Mouse (Mus musculus): Measurements from ENCODE around the gene Immp2l. TPM values are rescaled to one million over a fixed set of nuclear protein-coding genes. Genes with fewer than 3 reads are reported as not detected.

Gene Immp2l
- total and polyA plus RNA-seq, 2 experiments from 2014 or later = 9.4 to 16.6 TPM

- DNase-seq (ENCODE audit: low spot score) (no peak), ATAC-seq (ENCODE audit: low FRiP score) (no peak)
- Histone ChIP-seq H3K27me3 (ENCODE audit: insufficient read depth, low read length) (no peaks in the 10 kb centered on the region), H3K4me3 (ENCODE audit: low read depth, low read length) (no peak overlapping the region), H3K9ac (replicated peaks; ENCODE audit: low read length, poor library complexity, severe bottlenecking) (no peak overlapping the region), H3K4me2 (ENCODE audit: low read depth, low read length, poor library complexity, severe bottlenecking) (no peak overlapping the region), H3K9me3 (ENCODE audit: low read length) (no peaks in the 10 kb centered on the region), H3K27ac (ENCODE audit: low read depth, low read length) (no peak overlapping the region), H3K36me3 (ENCODE audit: insufficient read depth, low read length) (no peaks in the 10 kb centered on the region), H3K4me1 (ENCODE audit: insufficient read depth, low read length) (no peaks in the 10 kb centered on the region)
- no peak for TF ChIP-seq CTCF (IDR thresholded peaks at IDR 0.05)
- WGBS = 47% methylated on average over 3 of the region's 3 CpGs
Observed at GRCm38 (mm10) chr12:41573754-41574153, 549.9 kb downstream of the Immp2l start.

GRCm38 (mm10) chr12:41575221-41575620 is 551.3 kb downstream of the Immp2l start:
- TF ChIP-seq CTCF (IDR thresholded peaks at IDR 0.05) = no peak
- no peak for ATAC-seq (ENCODE audit: low FRiP score)
- Histone ChIP-seq H3K4me2 (ENCODE audit: low read depth, low read length, poor library complexity, severe bottlenecking) (no peak overlapping the region), H3K9ac (replicated peaks; ENCODE audit: low read length, poor library complexity, severe bottlenecking) (no peak overlapping the region), H3K9me3 (ENCODE audit: low read length) (no peaks in the 10 kb centered on the region), H3K27ac (ENCODE audit: low read depth, low read length) (no peak overlapping the region), H3K27me3 (ENCODE audit: insufficient read depth, low read length) (no peaks in the 10 kb centered on the region), H3K36me3 (ENCODE audit: insufficient read depth, low read length) (no peaks in the 10 kb centered on the region), H3K4me3 (ENCODE audit: low read depth, low read length) (no peak overlapping the region), H3K4me1 (ENCODE audit: insufficient read depth, low read length) (no peaks in the 10 kb centered on the region)
- WGBS = 44% methylated on average over 4 of the region's 4 CpGs
- no peak for DNase-seq (ENCODE audit: low spot score)

- WGBS = 74% methylated on average over 5 of the region's 5 CpGs
- TF ChIP-seq CTCF (IDR thresholded peaks at IDR 0.05) = no peak
- no peaks in the 10 kb centered on the region for H3K36me3 ChIP-seq (ENCODE audit: insufficient read depth, low read length)
- H3K4me3 ChIP-seq (ENCODE audit: low read depth, low read length) = no peak overlapping the region
- H3K4me1 ChIP-seq (ENCODE audit: insufficient read depth, low read length) = no peaks in the 10 kb centered on the region
- ATAC-seq (ENCODE audit: low FRiP score) (no peak), DNase-seq (ENCODE audit: low spot score) (no peak)
- H3K9me3 ChIP-seq (ENCODE audit: low read length) = no peaks in the 10 kb centered on the region
- H3K27ac ChIP-seq (ENCODE audit: low read depth, low read length) = no peak overlapping the region
- H3K4me2 ChIP-seq (ENCODE audit: low read depth, low read length, poor library complexity, severe bottlenecking) = no peak overlapping the region
- no peaks in the 10 kb centered on the region for H3K27me3 ChIP-seq (ENCODE audit: insufficient read depth, low read length)
- H3K9ac ChIP-seq (replicated peaks; ENCODE audit: low read length, poor library complexity, severe bottlenecking) = no peak overlapping the region
Observed at GRCm38 (mm10) chr12:41593401-41593800, 569.5 kb downstream of the Immp2l start.

- no peak overlapping the region for H3K4me2 ChIP-seq (ENCODE audit: low read depth, low read length, poor library complexity, severe bottlenecking)
- no peak overlapping the region for H3K4me3 ChIP-seq (ENCODE audit: low read depth, low read length)
- DNase-seq (ENCODE audit: low spot score) (no peak), ATAC-seq (ENCODE audit: low FRiP score) (no peak)
- H3K4me1 ChIP-seq (ENCODE audit: insufficient read depth, low read length) = no peaks in the 10 kb centered on the region
- no peaks in the 10 kb centered on the region for H3K36me3 ChIP-seq (ENCODE audit: insufficient read depth, low read length)
- no peak for TF ChIP-seq CTCF (IDR thresholded peaks at IDR 0.05)
- H3K9me3 ChIP-seq (ENCODE audit: low read length) = no peaks in the 10 kb centered on the region
- H3K9ac ChIP-seq (replicated peaks; ENCODE audit: low read length, poor library complexity, severe bottlenecking) = no peak overlapping the region
- WGBS = 92% methylated on average over 4 of the region's 4 CpGs
- no peaks in the 10 kb centered on the region for H3K27me3 ChIP-seq (ENCODE audit: insufficient read depth, low read length)
- no peak overlapping the region for H3K27ac ChIP-seq (ENCODE audit: low read depth, low read length)
Observed at GRCm38 (mm10) chr12:41594037-41594436, 570.1 kb downstream of the Immp2l start.

GRCm38 (mm10) chr12:41615271-41615670 is 591.4 kb downstream of the Immp2l start:
- H3K4me3 ChIP-seq (ENCODE audit: low read depth, low read length) = no peak overlapping the region
- 63% methylated on average over 3 of the region's 3 CpGs for WGBS
- H3K4me1 ChIP-seq (ENCODE audit: insufficient read depth, low read length) = no peaks in the 10 kb centered on the region
- no peaks in the 10 kb centered on the region for H3K9me3 ChIP-seq (ENCODE audit: low read length)
- ATAC-seq (ENCODE audit: low FRiP score) = no peak
- no peak for TF ChIP-seq CTCF (IDR thresholded peaks at IDR 0.05)
- H3K4me2 ChIP-seq (ENCODE audit: low read depth, low read length, poor library complexity, severe bottlenecking) = no peak overlapping the region
- H3K27me3 ChIP-seq (ENCODE audit: insufficient read depth, low read length) = no peaks in the 10 kb centered on the region
- H3K9ac ChIP-seq (replicated peaks; ENCODE audit: low read length, poor library complexity, severe bottlenecking) = no peak overlapping the region
- no peak overlapping the region for H3K27ac ChIP-seq (ENCODE audit: low read depth, low read length)
- no peaks in the 10 kb centered on the region for H3K36me3 ChIP-seq (ENCODE audit: insufficient read depth, low read length)
- DNase-seq (ENCODE audit: low spot score) = peak; percentile 44

GRCm38 (mm10) chr12:41621341-41621740 is 597.5 kb downstream of the Immp2l start:
- no peaks in the 10 kb centered on the region for H3K9me3 ChIP-seq (ENCODE audit: low read length)
- no peak overlapping the region for H3K4me2 ChIP-seq (ENCODE audit: low read depth, low read length, poor library complexity, severe bottlenecking)
- ATAC-seq (ENCODE audit: low FRiP score) (no peak), DNase-seq (ENCODE audit: low spot score) (no peak)
- no peak overlapping the region for H3K4me3 ChIP-seq (ENCODE audit: low read depth, low read length)
- no peaks in the 10 kb centered on the region for H3K4me1 ChIP-seq (ENCODE audit: insufficient read depth, low read length)
- 81% methylated on average over 6 of the region's 6 CpGs for WGBS
- TF ChIP-seq CTCF (IDR thresholded peaks at IDR 0.05) = no peak
- H3K36me3 ChIP-seq (ENCODE audit: insufficient read depth, low read length) = no peaks in the 10 kb centered on the region
- no peak overlapping the region for H3K27ac ChIP-seq (ENCODE audit: low read depth, low read length)
- H3K9ac ChIP-seq (replicated peaks; ENCODE audit: low read length, poor library complexity, severe bottlenecking) = no peak overlapping the region
- no peaks in the 10 kb centered on the region for H3K27me3 ChIP-seq (ENCODE audit: insufficient read depth, low read length)

Measured in midbrain, postnatal 0 days (tissue).